Mouse (Mus musculus): ENCODE data around the gene Pex6.

DNA sequence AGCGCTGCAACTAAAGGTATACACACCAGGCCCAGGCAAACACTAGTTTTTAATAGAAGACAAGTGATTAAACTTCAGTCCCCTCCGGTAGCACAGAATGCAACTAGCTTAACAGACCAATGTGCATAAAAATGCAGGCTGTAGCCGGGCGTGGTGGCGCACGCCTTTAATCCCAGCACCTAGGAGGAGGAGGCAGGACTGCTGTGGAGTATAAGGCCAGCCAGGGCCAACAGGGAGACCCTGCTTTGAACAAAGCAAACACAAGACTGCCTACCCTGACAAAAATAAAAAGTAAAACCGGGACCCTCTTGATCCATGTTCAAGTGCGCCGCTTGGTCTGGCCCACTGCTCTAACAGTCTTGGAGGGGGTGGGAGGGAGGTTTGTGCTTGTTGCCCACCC lies 63.8 kb downstream of the Pex6 start:
- TF ChIP-seq EP300 (IDR thresholded peaks at IDR 0.05; ENCODE audit: low read depth) (no peak), CTCF (IDR thresholded peaks at IDR 0.05; ENCODE audit: low read depth) (no peak)

All from heart, postnatal 0 days (tissue).